Mouse (Mus musculus) heart, adult 2 months (tissue): ENCODE data around the gene Muc1. TPM values are rescaled to one million over a fixed set of nuclear protein-coding genes. Genes with fewer than 3 reads are reported as not detected.

Experiments
- DNase-seq, 2 experiments: peaks; one replicate each; pipeline ENCODE4 v3.0.0; 2021
- H3K27ac ChIP-seq: fragments of 200-600 bp; 2 replicates; pipeline ENCODE4 v1.8.1; 2022
- H3K27me3 ChIP-seq: fragments of 200-500 bp; 2 replicates; pipeline ENCODE4 v1.6.1; 2012; ENCODE audit warnings: mild to moderate bottlenecking, low read length, inconsistent platforms, mixed read lengths; ENCODE audit not compliant: control insufficient read depth, insufficient read depth
- H3K36me3 ChIP-seq: fragments of 200-500 bp; 2 replicates; pipeline ENCODE4 v1.6.1; 2012; ENCODE audit warnings: low read length, inconsistent platforms; ENCODE audit not compliant: control insufficient read depth, insufficient read depth
- H3K4me1 ChIP-seq: fragments of 200-500 bp; 2 replicates; pipeline ENCODE4 v1.6.1; 2011; ENCODE audit warnings: low read length; ENCODE audit not compliant: control insufficient read depth, insufficient read depth
- H3K4me3 ChIP-seq: fragments of 200-600 bp; 2 replicates; pipeline ENCODE4 v1.8.1; 2022
- H3K79me2 ChIP-seq: fragments of 200-500 bp; replicated peaks from 2 replicates; pipeline ENCODE4 v1.6.1; 2012; ENCODE audit warnings: mild to moderate bottlenecking, inconsistent platforms, low read length, moderate library complexity, mixed read lengths; ENCODE audit not compliant: control insufficient read depth, insufficient read depth
- H3K9ac ChIP-seq: fragments of 200-500 bp; 2 replicates; pipeline ENCODE4 v1.6.1; 2012; ENCODE audit warnings: low read depth, mild to moderate bottlenecking, control low read depth, inconsistent platforms, low read length, mixed read lengths
- CTCF ChIP-seq: fragments of 200-600 bp; IDR thresholded peaks from 2 replicates; pipeline ENCODE4 v1.8.1; 2022; ENCODE audit warnings: antibody characterized with exemption, mild to moderate bottlenecking, moderate library complexity
- EP300 ChIP-seq: fragments of 200-500 bp; IDR thresholded peaks from 2 replicates; pipeline ENCODE4 v1.6.1; 2011; ENCODE audit warnings: low read depth, low read length, control low read depth; ENCODE audit not compliant: insufficient read depth
- POLR2A ChIP-seq: fragments of 200-500 bp; IDR thresholded peaks from 2 replicates; pipeline ENCODE4 v1.6.1; 2011; ENCODE audit warnings: mild to moderate bottlenecking, low read depth, low read length, control low read depth; ENCODE audit not compliant: insufficient read depth
- WGBS: fragments of 180-500 bp; shearing (Covaris S2); methylation state at CpG from one replicate; pipeline ENCODE4 v1.1.7; 2018; 5-methylcytosine and 5-hydroxymethylcytosine counted together
- intact Hi-C: fragments of 180-260 bp; cut with DNase I; formaldehyde crosslinking; loops from one replicate; pipeline ENCODE4 v1.15.1; 2025
- polyA plus RNA-seq: library from polyadenylated mRNA; depleted of rRNA; stranded (reverse); fragments of >200 nt; gene quantifications from 2 replicates; pipeline ENCODE4 v1.2.3, GENCODE M21; 2012
- total RNA-seq, 2 experiments: library from RNA; stranded (reverse); gene quantifications; 2 replicates each; pipeline ENCODE4 v1.2.3; 2021

Gene Muc1
- total and polyA plus RNA-seq, 3 experiments = 0.39 to 6.2 (median 0.47) TPM

DNA sequence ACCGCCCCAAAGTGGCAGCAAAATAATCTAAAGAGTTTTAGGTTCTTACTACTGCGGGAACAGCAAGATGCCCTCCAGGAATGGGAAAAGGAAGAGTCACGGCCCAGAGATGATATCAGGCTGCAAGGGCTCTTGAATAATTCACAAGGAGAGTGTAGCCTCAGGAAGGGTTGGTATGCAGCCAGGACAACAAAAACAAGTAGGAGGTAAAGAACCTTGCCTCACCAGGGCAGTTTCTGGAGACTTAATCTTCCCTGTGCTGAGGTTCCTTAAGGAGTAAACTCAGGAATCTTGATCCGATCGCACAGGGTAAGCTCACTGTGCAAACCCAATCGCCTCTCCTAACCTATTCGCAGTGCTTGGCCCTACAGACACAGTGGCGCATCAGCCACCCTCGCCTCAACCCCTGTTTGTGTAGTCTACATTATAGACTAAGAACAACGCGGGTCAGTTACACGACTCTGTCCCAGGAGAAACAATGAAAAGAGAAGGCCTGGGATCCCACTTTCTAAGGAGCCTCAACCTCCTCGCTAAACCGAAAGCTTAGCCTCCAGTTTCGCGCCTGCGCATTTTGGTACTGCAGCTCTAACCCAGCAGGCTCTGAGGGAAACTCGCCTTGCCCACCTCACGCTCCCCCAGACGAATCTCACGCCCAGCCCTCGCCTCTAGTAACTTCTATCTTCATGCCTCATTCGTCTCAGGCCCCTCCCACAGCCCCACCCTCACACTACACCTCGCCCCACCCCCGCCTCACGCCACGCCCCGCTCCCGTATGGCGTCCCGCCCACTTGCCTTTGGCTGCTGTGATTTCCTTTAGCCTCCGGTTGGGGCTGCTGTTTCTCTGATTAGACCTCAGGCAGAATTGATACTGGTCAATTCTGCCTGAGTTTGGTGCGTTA lies 32.6 kb upstream of the Muc1 start:
- H3K4me1 ChIP-seq = no peaks in the 10 kb centered on the region
- intact Hi-C loops = loop anchor here (1.0 to 2.0 kb wide), 2 partner anchors 19 kb away; partner anchors contain the start of genes Scamp3 and Thbs3

DNA sequence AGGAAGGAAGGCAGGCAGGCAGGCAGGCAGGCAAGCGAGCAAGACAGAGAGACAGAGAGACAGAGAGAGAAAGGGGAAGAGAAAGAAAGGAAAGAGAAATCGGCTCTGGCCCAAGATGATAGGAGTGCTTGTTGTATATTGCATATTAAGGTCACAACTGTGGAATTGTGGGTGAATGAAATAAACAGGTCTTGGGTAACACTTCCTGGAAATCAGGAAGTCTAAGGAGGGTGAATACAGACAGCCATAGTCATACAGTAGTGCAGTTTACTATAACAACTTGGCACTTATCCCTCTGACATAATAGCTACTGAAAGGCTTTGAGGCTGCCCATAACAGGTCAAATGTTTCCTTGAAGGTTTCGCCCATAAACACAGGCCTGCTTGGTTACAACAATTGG lies 29.0 kb upstream of the Muc1 start:
- no peak overlapping the region for H3K9ac ChIP-seq
- intact Hi-C loops = no loop called here
- no peak for DNase-seq
- H3K79me2 ChIP-seq = no peaks in the 10 kb centered on the region
- H3K36me3 ChIP-seq = no peaks in the 10 kb centered on the region
- H3K4me3 ChIP-seq = no peak overlapping the region
- TF ChIP-seq POLR2A = no peak
- no peak for TF ChIP-seq EP300
- TF ChIP-seq CTCF = no peak
- H3K27me3 ChIP-seq = no peaks in the 10 kb centered on the region
- no peak overlapping the region for H3K27ac ChIP-seq
- 60% methylated on average over 3 of the region's 3 CpGs for WGBS
- H3K4me1 ChIP-seq = peaks cover 3% of the 10 kb centered on the region

More for the DNA sequence above, 32.6 kb upstream of the Muc1 start:
- Histone ChIP-seq H3K79me2 (no peaks in the 10 kb centered on the region), H3K36me3 (no peaks in the 10 kb centered on the region), H3K27ac (peak overlapping the region; percentile 87), H3K4me3 (peak overlapping the region; percentile 54), H3K27me3 (no peaks in the 10 kb centered on the region), H3K9ac (peak overlapping the region; percentile 73)
- peak; percentile 68 for TF ChIP-seq CTCF
- TF ChIP-seq POLR2A = peak; percentile 94
- TF ChIP-seq EP300 = peak; percentile 53; the same call in 1 of the 2 replicates
- peak; percentile 89 to 92 for DNase-seq
- 5% methylated on average over 33 of the region's 33 CpGs for WGBS

DNA sequence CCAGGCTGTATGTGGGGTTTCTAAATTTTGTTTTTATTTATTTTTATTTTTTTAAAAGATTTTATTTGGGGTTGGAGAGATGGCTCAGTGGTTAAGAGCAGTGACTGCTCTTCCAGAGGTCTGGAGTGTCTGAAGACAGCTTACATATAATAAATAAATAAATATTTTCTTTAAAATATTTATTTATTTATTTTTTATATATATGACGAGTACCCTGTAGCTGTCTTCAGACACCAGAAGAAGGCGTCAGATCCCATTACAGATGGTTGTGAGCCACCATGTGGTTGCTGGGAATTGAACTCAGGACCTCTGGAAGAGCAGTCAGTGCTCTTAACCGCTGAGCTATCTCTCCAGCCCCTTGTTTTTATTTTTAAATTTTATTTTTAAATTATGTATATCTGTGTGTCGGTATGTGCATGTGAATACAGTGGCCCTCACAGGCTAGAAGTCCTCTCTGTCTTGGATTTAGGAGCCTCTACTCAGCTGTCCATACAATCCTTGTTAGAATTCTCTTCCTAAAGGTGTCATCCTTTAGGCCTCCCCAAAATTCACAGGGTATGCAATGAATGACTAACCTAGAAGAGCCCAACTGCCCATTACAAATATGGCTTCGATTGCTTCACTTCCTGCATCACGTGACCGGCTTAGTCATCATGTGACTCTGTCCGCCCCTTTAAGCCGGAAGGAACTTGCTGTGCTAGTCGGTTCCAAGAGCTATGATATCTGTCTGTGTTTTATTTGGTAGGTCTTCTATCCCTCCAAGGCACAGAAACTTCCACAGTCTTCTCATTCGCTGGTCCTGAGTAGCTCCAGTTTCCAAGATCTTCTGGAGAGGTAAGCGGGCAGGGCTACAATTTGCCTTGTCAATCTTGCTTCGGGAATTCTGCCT lies 26.4 kb upstream of the Muc1 start, which contains the start of gene Gba:
Gene Gba, plus strand, starts transcription at position 676 of the 889 bp plus-strand sequence.
- Histone ChIP-seq H3K36me3 (no peaks in the 10 kb centered on the region), H3K27me3 (no peaks in the 10 kb centered on the region), H3K27ac (peak within 1 kb of the TSS; percentile 76), H3K9ac (peak within 1 kb of the TSS; percentile 71), H3K4me1 (peaks cover 3% of the 10 kb centered on the region), H3K4me3 (peak within 1 kb of the TSS; percentile 64), H3K79me2 (no peaks in the 10 kb centered on the region)
- TF ChIP-seq CTCF (no peak), POLR2A (peak; percentile 78), EP300 (peak; percentile 89)
- DNase-seq = peak; percentile 85 to 89
- 22% methylated on average over 13 of the region's 13 CpGs for WGBS
- intact Hi-C loops = no loop called here

DNA sequence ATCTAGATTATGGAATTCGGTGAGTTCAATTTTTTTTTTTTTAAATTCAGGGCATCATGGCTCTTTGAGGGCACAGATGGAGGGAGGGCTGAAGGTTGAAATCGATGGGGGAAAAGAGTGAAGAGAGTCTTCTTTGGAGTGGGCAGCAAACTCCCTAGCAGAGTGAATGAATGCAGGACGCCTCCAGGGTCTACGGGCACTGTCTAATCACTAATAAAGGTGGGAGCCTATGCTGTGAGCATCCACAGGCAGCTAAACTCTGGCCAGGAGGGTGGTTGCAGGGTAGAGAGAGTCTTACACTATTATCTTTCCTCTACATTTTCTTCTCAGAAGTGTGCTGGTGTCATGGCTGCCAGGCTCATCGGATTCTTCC lies 25.7 kb upstream of the Muc1 start:
- intact Hi-C loops = no loop called here
- peaks cover 3% of the 10 kb centered on the region for H3K4me1 ChIP-seq
- no peaks in the 10 kb centered on the region for H3K27me3 ChIP-seq
- H3K79me2 ChIP-seq = no peaks in the 10 kb centered on the region
- H3K36me3 ChIP-seq = no peaks in the 10 kb centered on the region
- H3K4me3 ChIP-seq = peak overlapping the region; percentile 64
- no peak for TF ChIP-seq EP300
- no peak for TF ChIP-seq CTCF
- no peak for TF ChIP-seq POLR2A
- peak in 1 of 2 experiments; percentile 17 for DNase-seq
- 25% methylated on average over 5 of the region's 5 CpGs for WGBS
- H3K27ac ChIP-seq = peak overlapping the region; percentile 76
- peak overlapping the region; percentile 71; the same call in 1 of the 2 replicates for H3K9ac ChIP-seq

DNA sequence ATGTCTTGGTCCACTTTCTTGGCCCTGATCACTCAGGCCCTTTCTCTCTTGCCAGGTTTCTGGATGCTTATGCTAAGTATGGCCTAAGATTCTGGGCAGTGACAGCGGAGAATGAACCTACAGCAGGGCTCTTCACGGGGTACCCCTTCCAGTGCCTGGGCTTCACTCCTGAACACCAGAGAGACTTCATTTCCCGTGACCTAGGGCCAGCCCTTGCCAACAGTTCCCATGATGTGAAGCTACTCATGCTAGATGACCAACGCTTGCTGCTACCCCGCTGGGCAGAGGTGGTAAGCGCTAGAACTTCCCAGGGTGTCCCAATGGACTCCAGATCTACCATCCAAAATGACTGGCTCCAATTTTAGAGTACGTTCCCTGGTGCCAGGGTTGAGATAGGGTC lies 22.8 kb upstream of the Muc1 start:
- Histone ChIP-seq H3K79me2 (no peaks in the 10 kb centered on the region), H3K27me3 (no peaks in the 10 kb centered on the region), H3K36me3 (no peaks in the 10 kb centered on the region), H3K9ac (no peak overlapping the region), H3K4me3 (no peak overlapping the region), H3K4me1 (peaks cover 3% of the 10 kb centered on the region), H3K27ac (no peak overlapping the region)
- DNase-seq = peak in 1 of 2 experiments; percentile 15
- WGBS = 86% methylated on average over 7 of the region's 7 CpGs
- TF ChIP-seq CTCF (no peak), POLR2A (no peak), EP300 (no peak)
- intact Hi-C loops = no loop called here
